Mouse (Mus musculus) retina, adult 2 months (tissue): ENCODE results near the gene Wnt4.

Source experiments
- DNase-seq: peaks from one replicate; pipeline ENCODE4 v3.0.0-alpha.2; 2012; ENCODE audit warnings: low read depth, low spot score

The Wnt4 gene

DNA sequence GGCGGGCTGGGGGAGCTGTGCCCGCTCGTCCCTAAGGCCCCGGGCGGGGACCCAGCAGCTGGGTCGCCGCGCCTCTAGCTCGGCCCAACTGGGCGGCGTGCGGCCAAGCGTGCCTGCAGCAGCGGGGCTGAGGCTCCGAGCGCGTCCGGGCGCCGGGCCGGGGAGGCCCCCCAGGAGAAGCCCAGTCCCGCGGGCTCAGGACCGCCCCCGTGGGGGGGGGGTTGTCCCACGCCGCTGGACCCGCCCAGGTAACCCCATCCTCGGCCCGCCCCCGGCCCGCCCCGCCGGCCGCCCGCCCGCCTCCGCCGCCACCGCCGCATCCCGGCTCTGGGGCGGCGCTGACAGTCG lies at the start of gene Wnt4:
Gene Wnt4, plus strand, starts transcription at position 324 of the 348 bp plus-strand sequence.
- no peak for DNase-seq

DNA sequence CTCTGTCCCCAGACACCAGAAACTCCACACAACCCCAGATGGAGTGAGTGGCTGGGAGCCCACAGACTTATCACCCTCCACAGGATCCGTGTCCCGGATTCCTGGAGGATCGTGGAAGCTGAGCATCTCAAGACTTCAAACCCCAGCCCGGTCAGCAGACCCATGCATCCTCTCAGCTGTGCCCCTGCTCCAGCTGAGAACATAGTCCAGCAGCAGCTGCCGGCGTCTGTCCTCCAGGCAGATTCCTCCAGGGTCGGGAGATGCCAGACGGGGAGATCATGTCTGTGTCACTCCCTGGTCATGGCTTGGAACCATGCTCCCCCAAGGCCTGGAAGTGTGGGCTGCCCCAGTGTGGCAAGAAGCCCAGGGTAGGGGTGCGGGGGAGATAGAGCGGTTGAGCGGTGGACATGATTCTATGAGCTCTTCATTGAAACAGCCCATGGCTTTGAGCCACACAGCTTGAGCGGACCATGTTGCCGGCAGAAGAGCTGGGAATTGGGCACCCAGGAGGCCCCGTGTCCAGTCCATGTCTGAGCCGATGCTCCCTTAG lies 48.6 kb upstream of the Wnt4 start:
- no peak for DNase-seq

DNA sequence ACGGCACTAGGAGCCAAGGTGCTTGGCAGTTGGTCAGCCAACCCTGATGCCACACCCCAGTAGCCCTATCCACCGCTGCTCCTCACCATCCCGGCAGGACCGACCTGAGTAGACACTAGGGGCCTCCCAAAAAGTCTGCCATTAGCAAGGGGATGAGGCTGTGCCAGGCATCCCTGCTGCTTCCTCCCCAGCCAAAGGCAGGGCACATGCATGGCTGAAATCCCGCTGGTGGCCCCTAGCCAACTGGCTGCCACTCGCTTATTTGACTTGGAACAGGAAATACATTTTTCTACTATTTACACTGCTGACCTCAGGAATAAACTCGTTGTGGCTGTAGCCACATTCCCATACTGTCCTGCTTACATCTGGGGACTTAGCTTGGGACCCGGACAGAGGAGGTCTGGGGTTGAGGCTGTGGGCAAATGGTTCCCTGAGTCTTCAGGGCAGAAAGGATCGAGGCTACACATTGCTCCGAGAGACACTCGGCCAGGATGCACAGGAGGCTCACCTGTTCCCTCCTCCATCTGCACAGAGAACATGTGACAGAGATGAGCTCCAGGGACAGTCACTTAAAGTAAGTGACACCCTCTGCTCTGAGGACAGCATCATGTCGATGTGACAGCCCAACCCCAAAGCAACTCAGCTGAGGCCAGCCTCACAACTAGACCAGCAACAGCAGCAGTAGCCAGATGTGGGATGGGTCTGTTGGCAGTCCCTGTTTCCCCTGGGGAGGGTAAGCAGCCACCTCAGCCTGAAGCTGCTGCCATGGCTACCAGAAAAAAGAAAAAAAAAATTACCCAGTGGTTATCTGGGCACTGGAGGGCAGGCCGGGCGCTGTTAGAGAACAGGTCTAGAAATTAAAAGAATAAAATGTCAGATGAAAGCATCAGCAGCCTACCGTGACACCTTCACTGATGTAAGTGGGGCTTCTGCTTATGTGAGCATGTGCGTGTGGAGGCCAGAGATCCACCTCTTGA lies 45.5 kb upstream of the Wnt4 start:
- no peak for DNase-seq

DNA sequence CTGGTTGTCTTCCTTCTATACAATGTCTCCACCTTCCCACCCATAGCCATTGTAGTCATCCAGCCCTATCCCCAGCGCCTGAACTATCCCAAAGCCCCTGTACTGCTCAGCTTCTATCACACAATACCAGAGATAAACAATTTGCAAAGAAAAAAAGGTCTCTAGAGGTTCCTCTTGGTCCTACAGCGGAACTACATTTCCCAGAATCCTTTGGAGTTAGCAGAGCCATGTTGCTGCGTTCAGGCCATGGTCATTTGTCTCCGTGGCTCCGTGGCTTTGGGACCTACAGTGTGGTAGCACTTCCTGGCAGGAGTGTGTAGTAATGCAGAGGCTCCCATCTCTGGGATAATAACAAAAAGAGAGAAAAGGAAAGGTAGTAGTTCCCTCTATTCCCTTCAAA lies 43.7 kb upstream of the Wnt4 start:
- no peak for DNase-seq

DNA sequence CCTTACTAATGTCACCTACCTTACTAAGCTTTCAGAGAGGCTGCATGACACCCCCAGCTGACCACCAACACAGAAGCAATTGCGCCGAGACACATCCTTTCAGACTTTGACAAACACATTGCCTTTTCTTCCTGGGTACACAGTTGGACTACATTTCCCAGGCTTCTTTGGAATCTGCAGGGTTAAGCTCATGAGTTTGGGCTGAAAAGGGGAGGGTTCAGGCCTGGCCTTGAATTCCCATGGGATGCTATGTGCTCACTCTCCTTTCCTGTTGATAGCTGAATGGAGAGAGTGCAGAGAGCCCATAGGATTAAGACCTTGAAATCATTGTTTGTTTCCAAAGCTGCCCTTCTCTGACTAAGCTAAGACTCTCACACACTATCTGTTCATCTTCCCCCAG lies 42.8 kb upstream of the Wnt4 start:
- no peak for DNase-seq

DNA sequence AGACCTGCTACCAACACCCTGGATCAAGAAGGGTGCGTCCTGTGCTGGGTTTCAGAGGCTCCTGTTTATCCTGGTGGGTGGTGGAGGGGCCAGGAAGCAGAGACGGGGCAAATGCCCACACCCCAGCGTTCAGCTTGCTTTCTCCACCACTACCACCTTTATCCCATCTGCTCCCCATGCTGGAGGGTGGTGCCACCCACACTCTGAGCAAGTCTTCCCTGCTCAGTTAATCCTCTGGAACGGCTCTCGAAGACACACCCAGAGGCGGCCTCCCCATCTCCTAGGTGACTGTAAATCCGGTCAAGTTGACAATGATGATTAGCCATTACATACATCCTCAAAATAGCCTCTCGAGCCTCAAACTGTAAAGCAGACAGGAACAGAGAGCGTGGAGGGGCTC lies 41.9 kb upstream of the Wnt4 start:
- DNase-seq = no peak

DNA sequence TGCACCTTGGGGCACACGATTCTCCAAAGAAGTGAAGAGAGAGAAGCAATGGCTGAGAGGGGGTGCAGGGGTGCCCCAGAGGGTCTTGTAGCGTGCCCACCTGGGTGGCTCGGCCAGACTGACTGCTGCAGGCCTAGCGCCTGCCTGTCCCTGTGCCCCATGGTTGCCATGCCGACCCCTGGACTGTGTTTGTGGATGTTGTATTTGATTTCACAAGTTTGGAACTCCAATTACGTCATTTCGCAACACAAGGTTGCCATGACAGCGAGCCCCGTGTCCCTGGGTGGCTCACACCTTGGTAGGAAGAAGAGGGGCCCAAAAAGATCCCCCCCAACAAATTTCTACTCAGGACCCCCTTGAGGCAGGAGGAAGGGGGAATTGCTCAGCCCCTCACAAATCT lies 32.4 kb upstream of the Wnt4 start:
- no peak for DNase-seq

DNA sequence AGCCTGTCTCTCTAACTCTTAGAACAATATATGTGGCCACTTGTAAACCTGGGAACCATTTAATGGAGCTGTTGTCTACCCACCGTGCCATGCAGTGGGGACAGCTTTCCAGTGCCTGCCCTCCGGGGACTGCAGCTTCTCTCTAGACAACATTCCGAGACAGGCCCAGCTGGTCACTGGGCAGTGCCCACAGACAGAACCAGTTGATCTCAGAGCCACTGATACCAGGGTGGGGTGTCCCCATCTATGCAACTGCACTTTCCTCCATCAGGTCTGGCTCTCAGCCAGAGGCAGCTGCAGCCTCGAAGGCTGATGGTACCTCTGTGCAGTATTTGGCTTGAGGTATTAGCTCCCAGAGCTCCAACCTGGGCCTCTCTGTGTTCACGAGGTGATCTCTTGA lies 27.0 kb upstream of the Wnt4 start:
- DNase-seq = no peak

DNA sequence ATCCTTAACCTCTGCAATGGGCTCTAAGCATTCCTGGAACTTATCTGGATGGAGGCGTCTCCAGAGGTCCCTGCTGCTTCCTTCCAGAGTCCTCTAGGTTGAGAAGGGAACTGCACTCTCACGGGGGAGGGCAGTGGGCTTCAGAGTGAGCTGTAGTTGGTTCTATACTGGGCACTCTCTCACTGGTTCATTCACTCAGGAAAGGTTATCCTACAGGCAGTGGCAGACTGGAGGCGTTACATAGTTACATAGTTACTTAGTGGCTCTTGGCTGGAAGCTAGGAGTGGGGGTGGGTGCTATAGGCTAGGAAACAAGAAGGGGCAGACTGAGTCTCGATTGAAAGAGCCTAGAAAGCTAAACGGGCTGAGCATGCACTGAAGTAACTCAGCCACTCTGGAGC lies 26.4 kb upstream of the Wnt4 start:
- DNase-seq = no peak

DNA sequence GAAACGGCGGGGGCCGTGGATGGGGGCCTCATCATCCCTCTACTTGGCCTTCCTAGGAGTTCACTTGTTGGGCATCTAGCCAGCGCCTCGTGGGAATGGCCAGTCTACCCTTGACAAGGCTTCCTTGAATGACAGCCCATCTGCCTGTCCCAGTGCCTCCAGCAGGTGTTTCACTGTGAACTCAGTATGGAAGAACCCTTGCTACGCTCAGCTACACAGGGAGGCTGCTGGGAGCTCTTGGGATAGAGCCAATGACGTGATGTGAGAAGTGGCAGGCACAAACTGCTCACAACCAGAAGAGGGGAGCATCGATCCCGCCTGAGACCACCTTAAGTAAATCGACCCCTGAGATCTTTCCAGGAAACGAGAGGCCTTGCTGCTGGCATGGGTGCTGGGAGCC lies 23.7 kb upstream of the Wnt4 start:
- no peak for DNase-seq

DNA sequence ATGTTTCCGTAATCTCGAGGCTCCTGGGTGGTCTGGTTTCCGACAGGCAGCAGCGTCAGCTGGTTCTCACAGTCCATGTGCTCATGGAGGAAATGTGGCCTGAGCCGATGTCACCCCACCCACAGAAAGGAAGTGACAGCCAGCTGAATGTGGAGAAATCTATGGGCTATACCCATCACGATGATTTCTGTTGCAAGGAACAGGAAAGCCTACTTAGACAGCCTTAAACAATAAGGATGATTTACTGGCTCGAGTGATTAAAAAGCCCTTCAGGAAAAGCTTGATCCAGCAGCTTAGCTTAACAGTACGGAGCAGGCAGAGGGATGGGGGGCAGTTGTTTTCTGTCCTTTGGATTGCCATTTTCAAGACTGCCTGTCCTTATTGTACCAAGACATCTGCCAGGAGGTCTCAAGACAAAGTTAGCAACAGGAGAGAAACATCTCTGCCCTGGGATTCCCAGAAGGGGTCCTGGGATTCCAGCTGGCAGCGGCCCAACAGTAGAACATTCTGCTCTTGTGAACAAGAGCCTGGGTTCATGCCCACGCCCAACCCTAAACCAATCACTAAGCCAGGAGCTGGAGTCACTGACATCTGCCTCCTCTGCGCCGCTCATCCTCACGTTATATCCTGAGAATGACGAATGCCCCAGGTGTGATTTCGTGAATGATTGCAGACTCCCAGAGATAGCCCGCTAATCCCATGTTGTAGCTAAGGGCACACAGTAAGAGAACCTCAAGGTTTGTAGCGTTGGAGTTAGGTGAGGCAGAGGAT lies 22.9 kb upstream of the Wnt4 start:
- DNase-seq = no peak

DNA sequence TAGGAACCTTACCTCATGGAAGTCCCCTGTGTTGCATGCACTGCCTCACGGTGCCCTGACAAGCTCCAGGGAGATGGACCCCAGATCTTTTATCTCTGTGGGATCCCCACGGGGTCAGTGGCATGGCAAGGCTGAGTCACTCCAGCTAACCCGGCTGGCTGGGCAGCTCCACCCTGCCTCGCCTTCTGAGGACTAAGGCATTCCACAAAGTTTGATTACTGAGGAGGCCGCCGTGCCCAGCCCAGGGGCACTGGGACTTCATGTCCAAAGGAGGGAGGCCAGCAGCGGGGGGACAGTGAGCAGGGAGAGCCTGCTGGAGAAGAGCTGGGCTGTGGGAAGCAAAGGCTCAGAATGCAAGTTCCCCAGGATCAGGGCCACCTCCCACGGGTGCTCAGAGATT lies 21.7 kb upstream of the Wnt4 start:
- DNase-seq = no peak

DNA sequence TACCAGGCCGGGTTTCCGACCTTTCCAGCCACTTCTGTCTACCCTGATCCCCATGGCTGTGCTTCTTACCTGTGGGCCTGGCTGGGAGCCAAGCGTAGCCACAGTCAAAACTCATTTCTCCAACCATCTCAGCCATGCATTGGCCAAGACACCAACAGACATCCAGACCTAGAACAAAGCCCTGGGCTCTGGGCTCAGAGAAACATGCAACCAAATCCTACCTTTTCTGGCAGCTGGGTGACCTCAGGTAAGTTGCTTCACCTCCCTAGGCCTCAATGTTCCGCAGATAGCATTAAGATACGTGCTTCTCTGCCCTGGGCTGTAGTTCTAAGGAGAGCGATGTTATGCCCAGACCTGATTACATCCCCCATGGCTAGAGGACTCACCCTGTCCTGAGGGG lies 15.5 kb upstream of the Wnt4 start:
- DNase-seq = no peak

DNA sequence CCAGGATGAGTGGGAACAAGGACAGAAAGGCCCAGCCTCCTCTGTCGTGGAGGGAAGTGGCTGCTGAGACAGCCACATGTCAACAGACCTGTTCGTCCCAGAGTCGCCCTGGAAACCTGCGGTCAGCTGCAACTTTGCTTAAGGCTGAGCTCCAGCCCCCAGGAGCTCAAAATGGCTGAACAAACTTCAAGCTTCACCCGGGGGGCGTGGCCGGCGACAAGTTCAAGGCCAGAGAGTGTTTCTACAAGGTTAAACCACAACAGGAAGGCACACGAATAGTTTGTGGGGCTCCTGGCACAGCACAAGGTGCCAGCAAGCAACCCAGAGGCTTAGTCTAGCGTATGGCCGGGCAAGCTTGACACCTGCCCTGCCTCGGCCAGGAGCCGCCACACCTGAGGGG lies 13.2 kb upstream of the Wnt4 start:
- no peak for DNase-seq

DNA sequence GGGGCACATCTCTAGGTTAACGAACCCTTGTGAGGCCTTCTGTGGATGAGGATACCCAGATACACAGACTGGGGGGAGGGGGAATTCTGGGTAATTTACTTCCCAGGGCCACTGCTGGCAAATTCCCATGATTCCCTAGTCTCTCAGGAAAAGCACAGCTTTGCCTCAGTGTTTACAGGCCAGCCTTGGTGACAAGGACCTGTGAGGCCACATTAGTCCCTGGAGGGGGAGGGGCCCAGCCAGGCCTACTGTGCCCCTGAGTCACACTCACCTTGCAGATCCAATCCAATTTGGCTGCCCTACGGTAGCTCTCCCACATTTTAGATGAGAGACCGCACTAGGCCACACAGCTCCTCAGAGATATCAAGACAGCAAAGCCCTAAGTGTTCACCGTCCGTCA lies 12.2 kb upstream of the Wnt4 start:
- no peak for DNase-seq

DNA sequence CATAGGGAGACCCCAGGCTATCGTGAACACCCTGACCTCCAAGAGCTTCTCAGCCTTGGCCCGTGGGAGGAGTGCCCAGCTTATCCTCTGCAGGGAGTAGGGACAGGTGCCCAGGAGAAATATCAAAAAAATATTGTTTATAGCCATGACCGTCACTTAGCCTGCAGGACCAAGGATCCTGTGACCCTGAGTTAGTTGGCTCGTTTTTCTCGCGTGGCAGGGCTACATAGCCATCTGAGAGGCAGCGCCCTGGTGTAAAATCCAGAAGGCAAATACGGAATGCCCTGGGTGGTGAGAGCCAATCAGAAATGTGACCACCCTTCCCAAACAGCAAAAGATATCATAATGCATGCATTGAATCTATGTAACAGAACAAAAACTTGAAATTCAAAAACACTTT lies 8.7 kb upstream of the Wnt4 start:
- no peak for DNase-seq

DNA sequence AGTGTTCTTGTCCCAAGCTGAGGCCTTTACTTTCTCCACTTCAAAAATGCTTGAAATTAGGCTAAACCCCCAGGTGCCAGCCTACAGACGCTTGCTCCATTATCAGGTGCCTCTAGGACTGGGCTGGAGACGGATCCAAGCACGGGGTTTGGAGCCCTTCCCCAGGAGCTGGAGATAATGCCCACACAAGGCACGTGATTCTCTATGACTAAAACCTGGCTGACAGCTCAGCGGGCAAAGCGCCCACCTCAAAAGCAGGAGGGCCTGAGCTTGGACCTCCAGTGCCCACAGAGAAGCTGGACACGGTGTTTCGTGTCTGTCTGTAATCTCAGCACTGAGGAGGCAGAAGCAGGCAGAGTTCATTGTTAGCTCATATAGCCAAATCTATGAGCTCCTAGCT lies 5.4 kb upstream of the Wnt4 start:
- no peak for DNase-seq

DNA sequence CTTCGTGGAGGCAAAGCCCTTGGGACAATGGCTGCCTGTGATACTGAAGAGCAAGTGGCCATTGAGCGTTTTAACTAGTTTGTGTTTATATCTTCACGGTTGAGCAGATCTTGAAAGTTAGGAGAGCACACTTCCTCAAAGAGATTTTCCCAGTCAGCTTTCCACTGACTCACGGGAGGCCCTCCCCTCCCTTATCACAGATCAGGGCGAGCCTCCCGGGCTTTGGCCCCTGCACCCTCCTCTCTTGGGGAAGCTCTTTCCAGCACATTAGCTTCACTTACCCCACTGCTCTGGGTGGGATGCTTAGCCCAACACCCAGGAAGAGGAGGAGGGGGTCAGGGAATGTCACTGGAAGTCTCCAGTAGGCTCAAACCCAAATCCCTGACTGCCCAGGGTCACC lies 3.0 kb upstream of the Wnt4 start:
- DNase-seq = no peak

DNA sequence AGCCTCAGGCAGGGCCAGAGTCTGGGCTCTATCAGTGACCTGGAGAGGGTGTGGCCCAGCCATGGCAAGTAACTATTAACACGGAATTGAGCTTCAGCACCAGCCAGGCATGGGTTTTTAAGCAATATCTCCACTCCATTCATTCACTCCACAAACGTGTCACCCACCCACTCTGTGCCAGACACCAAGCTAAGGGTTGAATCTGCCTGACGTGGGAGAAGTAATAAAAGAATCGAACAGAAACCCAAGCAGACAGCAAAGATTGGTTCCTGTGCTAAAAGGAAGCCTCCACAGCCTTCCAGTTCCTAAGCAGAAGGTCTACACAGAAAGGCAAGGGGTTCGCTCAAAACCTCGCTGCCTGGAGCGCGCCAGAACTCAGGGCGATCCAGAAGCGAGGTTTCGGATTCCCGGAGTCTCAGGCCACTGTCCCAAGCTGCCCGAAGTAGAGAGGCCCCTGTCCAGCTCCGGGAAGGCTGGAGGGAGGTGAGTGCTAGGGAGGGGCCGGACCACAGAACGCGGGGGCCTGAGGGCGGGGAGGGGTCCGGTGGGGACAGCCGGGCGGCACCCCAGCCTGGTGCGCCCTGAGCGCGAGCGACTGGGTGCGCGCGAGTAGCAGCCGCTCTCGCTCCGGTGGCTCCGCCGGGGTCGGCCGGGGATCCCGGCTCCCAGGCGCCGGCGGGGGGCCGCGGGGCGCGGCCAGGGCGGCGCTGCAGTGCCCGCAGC lies 685 bp upstream of the Wnt4 start:
- no peak for DNase-seq

DNA sequence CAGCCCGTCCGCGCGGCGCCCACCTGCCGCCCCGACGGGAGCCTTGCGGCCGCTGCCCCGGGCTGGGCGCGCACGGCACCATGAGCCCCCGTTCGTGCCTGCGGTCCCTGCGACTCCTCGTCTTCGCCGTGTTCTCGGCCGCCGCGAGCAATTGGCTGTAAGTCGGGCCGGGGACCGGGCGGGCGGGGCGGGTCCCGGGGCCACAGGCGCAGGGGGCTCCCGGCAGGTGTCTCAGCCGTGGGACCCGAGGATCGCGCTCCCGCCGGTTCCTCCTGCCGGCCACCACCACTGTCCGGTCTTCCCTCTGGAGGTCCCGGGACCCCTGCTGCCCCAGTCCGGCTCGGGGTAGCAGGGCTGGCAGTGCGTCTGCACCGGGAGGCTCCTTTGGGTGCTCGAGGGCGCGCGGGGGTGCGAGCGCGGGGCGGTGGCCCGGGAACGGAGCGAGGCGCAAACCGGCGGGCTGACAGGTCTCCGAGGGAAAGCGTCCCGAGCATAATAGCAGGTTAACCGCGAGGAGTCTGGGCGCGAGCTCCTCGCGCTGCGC lies 383 bp downstream of the Wnt4 start:
- DNase-seq = no peak

DNA sequence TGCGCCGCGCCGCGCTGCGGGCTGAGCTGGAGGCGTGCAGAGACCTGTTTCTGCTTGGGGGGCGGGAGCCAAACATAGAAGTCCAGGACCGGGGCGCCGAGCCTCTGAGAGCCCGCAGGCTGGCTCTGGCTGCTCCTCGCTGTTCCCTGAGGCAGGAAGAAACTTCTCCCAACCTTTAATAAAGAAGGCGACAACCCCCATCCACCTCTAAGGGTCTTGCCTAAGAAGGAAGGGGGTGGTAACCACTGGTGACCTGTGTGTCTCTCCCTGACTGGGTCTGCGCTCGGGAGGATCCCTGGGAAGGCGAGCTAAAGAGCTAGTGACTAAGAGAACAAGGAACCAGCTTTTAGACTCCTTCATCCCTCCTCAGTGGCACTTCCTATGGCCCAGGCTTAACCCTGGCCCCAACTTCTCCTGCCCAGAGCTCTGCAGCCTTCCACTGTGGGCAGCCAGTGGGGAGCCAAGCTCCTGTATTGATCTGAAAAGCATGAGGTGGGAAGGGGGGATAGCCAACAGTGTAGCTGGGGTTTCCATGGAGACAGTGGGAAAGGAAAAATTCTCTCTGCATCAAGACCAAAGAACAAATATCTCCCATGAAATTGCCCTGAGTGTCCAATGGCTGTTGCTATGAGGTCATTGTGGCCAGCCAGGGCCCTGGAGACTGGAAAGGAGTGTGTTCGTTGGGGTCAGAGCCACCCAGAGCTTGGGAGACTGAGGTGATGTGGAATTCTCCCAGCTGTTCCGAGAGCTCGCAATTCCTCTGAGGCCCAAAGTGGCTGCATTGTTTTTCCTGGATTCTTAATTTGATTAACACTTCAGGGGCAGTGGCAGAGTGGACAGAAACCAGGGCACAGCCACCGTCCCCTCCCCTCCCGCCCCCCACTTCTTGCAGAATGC lies 1.1 kb downstream of the Wnt4 start:
- no peak for DNase-seq
